Mouse (Mus musculus): ENCODE measurements around the gene Arhgap19. TPM values are rescaled to one million over a fixed set of nuclear protein-coding genes. Genes with fewer than 3 reads are reported as not detected.

The Arhgap19 gene
- polyA plus RNA-seq, 1 experiment from 2014 or later: 17.8 TPM

GRCm38 (mm10) chr19:41796789-41797327 lies 5.0 kb downstream of the Arhgap19 start:
- WGBS: 85% methylated on average over 12 of the region's 12 CpGs
- H3K4me2 ChIP-seq: no peak overlapping the region
- no peak overlapping the region for H3K27ac ChIP-seq (ENCODE audit: poor library complexity, severe bottlenecking)
- H3K9ac ChIP-seq: no peak overlapping the region
- no peak overlapping the region for H3K4me3 ChIP-seq
- ATAC-seq (ENCODE audit: insufficient number of reproducible peaks, low FRiP score): no peak
- no peaks in the 10 kb centered on the region for H3K9me3 ChIP-seq (replicated peaks)
- H3K36me3 ChIP-seq: no peaks in the 10 kb centered on the region
- peaks cover 16% of the 10 kb centered on the region for H3K4me1 ChIP-seq (replicated peaks)
- no peaks in the 10 kb centered on the region for H3K27me3 ChIP-seq (replicated peaks)

GRCm38 (mm10) chr19:41796148-41796760 lies 5.6 kb downstream of the Arhgap19 start:
- ATAC-seq (ENCODE audit: insufficient number of reproducible peaks, low FRiP score): no peak
- H3K9me3 ChIP-seq (replicated peaks): peaks cover 2% of the 10 kb centered on the region; the same call in 1 of the 2 replicates
- H3K27ac ChIP-seq (ENCODE audit: poor library complexity, severe bottlenecking): no peak overlapping the region
- peaks cover 16% of the 10 kb centered on the region for H3K4me1 ChIP-seq (replicated peaks)
- H3K4me3 ChIP-seq: no peak overlapping the region
- peaks cover 5% of the 10 kb centered on the region for H3K36me3 ChIP-seq
- WGBS: 86% methylated on average over 3 of the region's 3 CpGs
- no peak overlapping the region for H3K9ac ChIP-seq
- no peaks in the 10 kb centered on the region for H3K27me3 ChIP-seq (replicated peaks)
- no peak overlapping the region for H3K4me2 ChIP-seq

GRCm38 (mm10) chr19:41794901-41795300 lies 6.9 kb downstream of the Arhgap19 start:
- no peak overlapping the region for H3K4me3 ChIP-seq
- H3K4me2 ChIP-seq: no peak overlapping the region
- H3K27me3 ChIP-seq (replicated peaks): no peaks in the 10 kb centered on the region
- ATAC-seq (ENCODE audit: insufficient number of reproducible peaks, low FRiP score): no peak
- peaks cover 4% of the 10 kb centered on the region; the same call in 1 of the 2 replicates for H3K9me3 ChIP-seq (replicated peaks)
- no peak overlapping the region for H3K27ac ChIP-seq (ENCODE audit: poor library complexity, severe bottlenecking)
- H3K36me3 ChIP-seq: peaks cover 12% of the 10 kb centered on the region
- 77% methylated on average over 6 of the region's 6 CpGs for WGBS
- no peak overlapping the region for H3K9ac ChIP-seq
- peaks cover 5% of the 10 kb centered on the region; the same call in 1 of the 2 replicates for H3K4me1 ChIP-seq (replicated peaks)

GRCm38 (mm10) chr19:41794017-41794416 lies 7.8 kb downstream of the Arhgap19 start:
- no peak for ATAC-seq (ENCODE audit: insufficient number of reproducible peaks, low FRiP score)
- Histone ChIP-seq H3K4me2 (no peak overlapping the region), H3K4me3 (no peak overlapping the region), H3K36me3 (peaks cover 12% of the 10 kb centered on the region), H3K9ac (no peak overlapping the region), H3K27me3 (replicated peaks) (no peaks in the 10 kb centered on the region), H3K4me1 (replicated peaks) (peaks cover 3% of the 10 kb centered on the region; the same call in 1 of the 2 replicates), H3K9me3 (replicated peaks) (peaks cover 4% of the 10 kb centered on the region; the same call in 1 of the 2 replicates), H3K27ac (ENCODE audit: poor library complexity, severe bottlenecking) (no peak overlapping the region)

GRCm38 (mm10) chr19:41792934-41793486 lies 8.8 kb downstream of the Arhgap19 start:
- Histone ChIP-seq H3K27me3 (replicated peaks) (no peaks in the 10 kb centered on the region), H3K9ac (no peak overlapping the region), H3K27ac (ENCODE audit: poor library complexity, severe bottlenecking) (no peak overlapping the region), H3K9me3 (replicated peaks) (peaks cover 4% of the 10 kb centered on the region; the same call in 1 of the 2 replicates), H3K36me3 (peaks cover 14% of the 10 kb centered on the region), H3K4me3 (no peak overlapping the region), H3K4me2 (no peak overlapping the region), H3K4me1 (replicated peaks) (peaks cover 3% of the 10 kb centered on the region; the same call in 1 of the 2 replicates)
- no peak for ATAC-seq (ENCODE audit: insufficient number of reproducible peaks, low FRiP score)
- 60% methylated on average over 1 of the region's 1 CpGs for WGBS

- Histone ChIP-seq H3K4me2 (no peak overlapping the region), H3K9ac (no peak overlapping the region), H3K4me3 (no peak overlapping the region), H3K27me3 (replicated peaks) (no peaks in the 10 kb centered on the region), H3K27ac (ENCODE audit: poor library complexity, severe bottlenecking) (no peak overlapping the region), H3K36me3 (peaks cover 24% of the 10 kb centered on the region), H3K4me1 (replicated peaks) (peaks cover 3% of the 10 kb centered on the region; the same call in 1 of the 2 replicates), H3K9me3 (replicated peaks) (peaks cover 4% of the 10 kb centered on the region; the same call in 1 of the 2 replicates)
- WGBS: 88% methylated on average over 2 of the region's 2 CpGs
- ATAC-seq (ENCODE audit: insufficient number of reproducible peaks, low FRiP score): no peak
Measured at GRCm38 (mm10) chr19:41791384-41791783, 10.5 kb downstream of the Arhgap19 start.

GRCm38 (mm10) chr19:41789110-41789961 lies 12.5 kb downstream of the Arhgap19 start:
- Histone ChIP-seq H3K4me2 (no peak overlapping the region), H3K36me3 (peaks cover 37% of the 10 kb centered on the region), H3K9ac (no peak overlapping the region), H3K27ac (ENCODE audit: poor library complexity, severe bottlenecking) (no peak overlapping the region), H3K4me3 (no peak overlapping the region), H3K9me3 (replicated peaks) (peaks cover 4% of the 10 kb centered on the region; the same call in 1 of the 2 replicates), H3K27me3 (replicated peaks) (no peaks in the 10 kb centered on the region), H3K4me1 (replicated peaks) (no peaks in the 10 kb centered on the region)
- WGBS: 62% methylated on average over 10 of the region's 10 CpGs
- no peak for ATAC-seq (ENCODE audit: insufficient number of reproducible peaks, low FRiP score)

GRCm38 (mm10) chr19:41786896-41787295 lies 15.0 kb downstream of the Arhgap19 start:
- no peaks in the 10 kb centered on the region for H3K27me3 ChIP-seq (replicated peaks)
- H3K9ac ChIP-seq: no peak overlapping the region
- H3K4me1 ChIP-seq (replicated peaks): no peaks in the 10 kb centered on the region
- H3K4me3 ChIP-seq: no peak overlapping the region
- peaks cover 4% of the 10 kb centered on the region; the same call in 1 of the 2 replicates for H3K9me3 ChIP-seq (replicated peaks)
- 96% methylated on average over 1 of the region's 1 CpGs for WGBS
- H3K4me2 ChIP-seq: no peak overlapping the region
- H3K27ac ChIP-seq (ENCODE audit: poor library complexity, severe bottlenecking): no peak overlapping the region
- H3K36me3 ChIP-seq: peaks cover 47% of the 10 kb centered on the region
- ATAC-seq (ENCODE audit: insufficient number of reproducible peaks, low FRiP score): no peak

- peaks cover 72% of the 10 kb centered on the region for H3K36me3 ChIP-seq
Measured at GRCm38 (mm10) chr19:41777514-41777913, 24.3 kb downstream of the Arhgap19 start.

GRCm38 (mm10) chr19:41768711-41769110 lies 33.1 kb downstream of the Arhgap19 start:
- H3K9ac ChIP-seq: no peak overlapping the region
- ATAC-seq (ENCODE audit: insufficient number of reproducible peaks, low FRiP score): no peak
- H3K4me3 ChIP-seq: no peak overlapping the region
- peaks cover 42% of the 10 kb centered on the region for H3K36me3 ChIP-seq
- no peak overlapping the region for H3K4me2 ChIP-seq
- no peaks in the 10 kb centered on the region for H3K9me3 ChIP-seq (replicated peaks)
- 90% methylated on average over 7 of the region's 7 CpGs for WGBS
- no peak overlapping the region for H3K27ac ChIP-seq (ENCODE audit: poor library complexity, severe bottlenecking)
- H3K27me3 ChIP-seq (replicated peaks): no peaks in the 10 kb centered on the region
- H3K4me1 ChIP-seq (replicated peaks): no peaks in the 10 kb centered on the region

More at GRCm38 (mm10) chr19:41777514-41777913, 24.3 kb downstream of the Arhgap19 start:
- Histone ChIP-seq H3K4me2 (no peak overlapping the region), H3K27me3 (replicated peaks) (no peaks in the 10 kb centered on the region), H3K4me1 (replicated peaks) (no peaks in the 10 kb centered on the region), H3K4me3 (no peak overlapping the region), H3K9ac (no peak overlapping the region), H3K27ac (ENCODE audit: poor library complexity, severe bottlenecking) (no peak overlapping the region), H3K9me3 (replicated peaks) (no peaks in the 10 kb centered on the region)
- WGBS: 83% methylated on average over 6 of the region's 6 CpGs
- no peak for ATAC-seq (ENCODE audit: insufficient number of reproducible peaks, low FRiP score)

- Histone ChIP-seq H3K27ac (ENCODE audit: poor library complexity, severe bottlenecking) (no peak overlapping the region), H3K27me3 (replicated peaks) (no peaks in the 10 kb centered on the region), H3K36me3 (peaks cover 26% of the 10 kb centered on the region), H3K4me2 (no peak overlapping the region), H3K4me3 (no peak overlapping the region), H3K4me1 (replicated peaks) (no peaks in the 10 kb centered on the region), H3K9me3 (replicated peaks) (no peaks in the 10 kb centered on the region), H3K9ac (no peak overlapping the region)
- ATAC-seq (ENCODE audit: insufficient number of reproducible peaks, low FRiP score): no peak
- 89% methylated on average over 5 of the region's 5 CpGs for WGBS
Measured at GRCm38 (mm10) chr19:41766628-41767027, 35.2 kb downstream of the Arhgap19 start.

All from heart, embryonic 12.5 days (tissue).